Mouse (Mus musculus): Measurements from ENCODE around the gene Letmd1. TPM values are rescaled to one million over a fixed set of nuclear protein-coding genes. Genes with fewer than 3 reads are reported as not detected.

The Letmd1 gene
- polyA plus RNA-seq, 1 experiment from 2014 or later, result 25.8 TPM

- peaks cover 6% of the 10 kb centered on the region; the same call in 1 of the 2 replicates for H3K4me1 ChIP-seq (ENCODE audit: control insufficient read depth, insufficient read depth, low read length)
- 61% methylated on average over 2 of the region's 2 CpGs for WGBS
- H3K27me3 ChIP-seq (ENCODE audit: control insufficient read depth, insufficient read depth, low read length), result no peaks in the 10 kb centered on the region
- H3K9ac ChIP-seq (ENCODE audit: low read length), result no peak overlapping the region
- no peak overlapping the region for H3K4me3 ChIP-seq (replicated peaks; ENCODE audit: low read length)
- no peaks in the 10 kb centered on the region for H3K36me3 ChIP-seq (ENCODE audit: control insufficient read depth, insufficient read depth, low read length)
- H3K9me3 ChIP-seq (replicated peaks; ENCODE audit: control insufficient read depth, low read length), result no peaks in the 10 kb centered on the region
- no peak overlapping the region for H3K27ac ChIP-seq (ENCODE audit: low read length)
- no peak overlapping the region for H3K4me2 ChIP-seq (ENCODE audit: low read depth, low read length)
- no peak for ATAC-seq (ENCODE audit: insufficient read depth, low FRiP score)
These were observed 21.9 kb upstream of the Letmd1 start for GRCm38 (mm10) chr15:100446887-100447286.

GRCm38 (mm10) chr15:100448572-100448971, 20.3 kb upstream of the Letmd1 start:
- H3K27me3 ChIP-seq (ENCODE audit: control insufficient read depth, insufficient read depth, low read length), result no peaks in the 10 kb centered on the region
- peaks cover 6% of the 10 kb centered on the region; the same call in 1 of the 2 replicates for H3K4me1 ChIP-seq (ENCODE audit: control insufficient read depth, insufficient read depth, low read length)
- WGBS, result 71% methylated on average over 4 of the region's 4 CpGs
- no peak overlapping the region for H3K27ac ChIP-seq (ENCODE audit: low read length)
- no peak for ATAC-seq (ENCODE audit: insufficient read depth, low FRiP score)
- no peak overlapping the region for H3K4me2 ChIP-seq (ENCODE audit: low read depth, low read length)
- H3K9me3 ChIP-seq (replicated peaks; ENCODE audit: control insufficient read depth, low read length), result no peaks in the 10 kb centered on the region
- no peak overlapping the region for H3K9ac ChIP-seq (ENCODE audit: low read length)
- no peak overlapping the region for H3K4me3 ChIP-seq (replicated peaks; ENCODE audit: low read length)
- H3K36me3 ChIP-seq (ENCODE audit: control insufficient read depth, insufficient read depth, low read length), result no peaks in the 10 kb centered on the region

- Histone ChIP-seq H3K4me1 (ENCODE audit: control insufficient read depth, insufficient read depth, low read length) (no peaks in the 10 kb centered on the region), H3K9me3 (replicated peaks; ENCODE audit: control insufficient read depth, low read length) (no peaks in the 10 kb centered on the region), H3K27ac (ENCODE audit: low read length) (no peak overlapping the region), H3K4me2 (ENCODE audit: low read depth, low read length) (no peak overlapping the region), H3K4me3 (replicated peaks; ENCODE audit: low read length) (no peak overlapping the region), H3K9ac (ENCODE audit: low read length) (no peak overlapping the region), H3K27me3 (ENCODE audit: control insufficient read depth, insufficient read depth, low read length) (no peaks in the 10 kb centered on the region), H3K36me3 (ENCODE audit: control insufficient read depth, insufficient read depth, low read length) (no peaks in the 10 kb centered on the region)
- ATAC-seq (ENCODE audit: insufficient read depth, low FRiP score), result no peak
- WGBS, result 86% methylated on average over 3 of the region's 3 CpGs
These were observed 19.3 kb upstream of the Letmd1 start for GRCm38 (mm10) chr15:100449495-100449894.

GRCm38 (mm10) chr15:100451245-100451644, 17.6 kb upstream of the Letmd1 start:
- 0 out of 2 replicates have a peak, but pooled peaks have one; percentile 21 for ATAC-seq (ENCODE audit: insufficient read depth, low FRiP score)
- H3K4me2 ChIP-seq (ENCODE audit: low read depth, low read length), result no peak overlapping the region
- H3K9me3 ChIP-seq (replicated peaks; ENCODE audit: control insufficient read depth, low read length), result no peaks in the 10 kb centered on the region
- no peak overlapping the region for H3K27ac ChIP-seq (ENCODE audit: low read length)
- H3K9ac ChIP-seq (ENCODE audit: low read length), result no peak overlapping the region
- H3K27me3 ChIP-seq (ENCODE audit: control insufficient read depth, insufficient read depth, low read length), result no peaks in the 10 kb centered on the region
- H3K4me1 ChIP-seq (ENCODE audit: control insufficient read depth, insufficient read depth, low read length), result no peaks in the 10 kb centered on the region
- 47% methylated on average over 16 of the region's 16 CpGs for WGBS
- H3K4me3 ChIP-seq (replicated peaks; ENCODE audit: low read length), result no peak overlapping the region
- H3K36me3 ChIP-seq (ENCODE audit: control insufficient read depth, insufficient read depth, low read length), result no peaks in the 10 kb centered on the region

- 73% methylated on average over 11 of the region's 11 CpGs for WGBS
- ATAC-seq (ENCODE audit: insufficient read depth, low FRiP score), result no peak
- no peak overlapping the region for H3K4me3 ChIP-seq (replicated peaks; ENCODE audit: low read length)
These were observed 16.3 kb upstream of the Letmd1 start for GRCm38 (mm10) chr15:100452486-100452885.

GRCm38 (mm10) chr15:100456356-100456991, 12.3 kb upstream of the Letmd1 start:
- Histone ChIP-seq H3K4me1 (ENCODE audit: control insufficient read depth, insufficient read depth, low read length) (no peaks in the 10 kb centered on the region), H3K27me3 (ENCODE audit: control insufficient read depth, insufficient read depth, low read length) (no peaks in the 10 kb centered on the region), H3K9me3 (replicated peaks; ENCODE audit: control insufficient read depth, low read length) (no peaks in the 10 kb centered on the region), H3K4me3 (replicated peaks; ENCODE audit: low read length) (no peak overlapping the region), H3K9ac (ENCODE audit: low read length) (no peak overlapping the region), H3K36me3 (ENCODE audit: control insufficient read depth, insufficient read depth, low read length) (no peaks in the 10 kb centered on the region), H3K4me2 (ENCODE audit: low read depth, low read length) (no peak overlapping the region), H3K27ac (ENCODE audit: low read length) (no peak overlapping the region)
- 75% methylated on average over 7 of the region's 7 CpGs for WGBS
- ATAC-seq (ENCODE audit: insufficient read depth, low FRiP score), result no peak

More at GRCm38 (mm10) chr15:100452486-100452885, 16.3 kb upstream of the Letmd1 start:
- Histone ChIP-seq H3K4me2 (ENCODE audit: low read depth, low read length) (no peak overlapping the region), H3K36me3 (ENCODE audit: control insufficient read depth, insufficient read depth, low read length) (no peaks in the 10 kb centered on the region), H3K4me1 (ENCODE audit: control insufficient read depth, insufficient read depth, low read length) (no peaks in the 10 kb centered on the region), H3K9ac (ENCODE audit: low read length) (no peak overlapping the region), H3K27me3 (ENCODE audit: control insufficient read depth, insufficient read depth, low read length) (no peaks in the 10 kb centered on the region), H3K9me3 (replicated peaks; ENCODE audit: control insufficient read depth, low read length) (no peaks in the 10 kb centered on the region), H3K27ac (ENCODE audit: low read length) (no peak overlapping the region)

GRCm38 (mm10) chr15:100457340-100457739, 11.5 kb upstream of the Letmd1 start:
- peak; percentile 47; the same call in 1 of the 2 replicates for ATAC-seq (ENCODE audit: insufficient read depth, low FRiP score)
- H3K4me2 ChIP-seq (ENCODE audit: low read depth, low read length), result no peak overlapping the region
- no peaks in the 10 kb centered on the region for H3K9me3 ChIP-seq (replicated peaks; ENCODE audit: control insufficient read depth, low read length)
- H3K9ac ChIP-seq (ENCODE audit: low read length), result no peak overlapping the region
- H3K27ac ChIP-seq (ENCODE audit: low read length), result no peak overlapping the region
- WGBS, result 7% methylated on average over 17 of the region's 17 CpGs
- H3K4me1 ChIP-seq (ENCODE audit: control insufficient read depth, insufficient read depth, low read length), result no peaks in the 10 kb centered on the region
- no peaks in the 10 kb centered on the region for H3K36me3 ChIP-seq (ENCODE audit: control insufficient read depth, insufficient read depth, low read length)
- H3K27me3 ChIP-seq (ENCODE audit: control insufficient read depth, insufficient read depth, low read length), result no peaks in the 10 kb centered on the region
- no peak overlapping the region for H3K4me3 ChIP-seq (replicated peaks; ENCODE audit: low read length)

- no peak for ATAC-seq (ENCODE audit: insufficient read depth, low FRiP score)
- H3K9ac ChIP-seq (ENCODE audit: low read length), result no peak overlapping the region
- H3K36me3 ChIP-seq (ENCODE audit: control insufficient read depth, insufficient read depth, low read length), result no peaks in the 10 kb centered on the region
- no peaks in the 10 kb centered on the region for H3K4me1 ChIP-seq (ENCODE audit: control insufficient read depth, insufficient read depth, low read length)
- no peak overlapping the region for H3K4me3 ChIP-seq (replicated peaks; ENCODE audit: low read length)
- H3K4me2 ChIP-seq (ENCODE audit: low read depth, low read length), result no peak overlapping the region
- no peaks in the 10 kb centered on the region for H3K9me3 ChIP-seq (replicated peaks; ENCODE audit: control insufficient read depth, low read length)
- no peak overlapping the region for H3K27ac ChIP-seq (ENCODE audit: low read length)
- no peaks in the 10 kb centered on the region for H3K27me3 ChIP-seq (ENCODE audit: control insufficient read depth, insufficient read depth, low read length)
- WGBS, result 47% methylated on average over 10 of the region's 10 CpGs
These were observed 10.8 kb upstream of the Letmd1 start for GRCm38 (mm10) chr15:100458055-100458454.

GRCm38 (mm10) chr15:100460942-100461341, 7.9 kb upstream of the Letmd1 start:
- Histone ChIP-seq H3K4me2 (ENCODE audit: low read depth, low read length) (peak overlapping the region; percentile 41), H3K27me3 (ENCODE audit: control insufficient read depth, insufficient read depth, low read length) (no peaks in the 10 kb centered on the region), H3K4me3 (replicated peaks; ENCODE audit: low read length) (no peak overlapping the region), H3K36me3 (ENCODE audit: control insufficient read depth, insufficient read depth, low read length) (no peaks in the 10 kb centered on the region), H3K4me1 (ENCODE audit: control insufficient read depth, insufficient read depth, low read length) (no peaks in the 10 kb centered on the region), H3K9me3 (replicated peaks; ENCODE audit: control insufficient read depth, low read length) (no peaks in the 10 kb centered on the region), H3K9ac (ENCODE audit: low read length) (no peak overlapping the region), H3K27ac (ENCODE audit: low read length) (no peak overlapping the region)
- WGBS, result 10% methylated on average over 12 of the region's 12 CpGs
- peak; percentile 61; the same call in 1 of the 2 replicates for ATAC-seq (ENCODE audit: insufficient read depth, low FRiP score)

Measured in stomach, embryonic 16.5 days (tissue).